Mouse (Mus musculus) midbrain, embryonic 14.5 days (tissue): ENCODE results near the gene Retsat. TPM values are rescaled to one million over a fixed set of nuclear protein-coding genes. Genes with fewer than 3 reads are reported as not detected.

Experiments
- ATAC-seq: fragments of 200-750 bp; cut with Nextera tagmentation; 2 replicates; pipeline ENCODE4 v1.8.0; 2017; ENCODE audit warnings: moderate number of reproducible peaks, moderate library complexity; ENCODE audit not compliant: low FRiP score, low TSS enrichment
- DNase-seq: peaks from one replicate; pipeline ENCODE4 v3.0.0-alpha.2; 2015
- H3K27ac ChIP-seq: fragments of 300-500 bp; sonication (generic); replicated peaks from 2 replicates; pipeline ENCODE4 v1.5.1; 2014; ENCODE audit warnings: mild to moderate bottlenecking, low read depth, low read length, moderate library complexity
- H3K27me3 ChIP-seq: fragments of 300-500 bp; sonication (generic); 2 replicates; pipeline ENCODE4 v1.6.1; 2014; ENCODE audit warnings: low read length, control low read depth, mixed read lengths; ENCODE audit not compliant: control insufficient read depth, insufficient read depth
- H3K36me3 ChIP-seq: fragments of 300-500 bp; sonication (generic); 2 replicates; pipeline ENCODE4 v1.6.1; 2014; ENCODE audit warnings: low read length, control low read depth; ENCODE audit not compliant: control insufficient read depth, insufficient read depth
- H3K4me1 ChIP-seq: fragments of 300-500 bp; sonication (generic); 2 replicates; pipeline ENCODE4 v1.6.1; 2014; ENCODE audit warnings: mild to moderate bottlenecking, antibody characterized with exemption, low read length, control low read depth; ENCODE audit not compliant: control insufficient read depth, insufficient read depth
- H3K4me2 ChIP-seq: fragments of 300-500 bp; sonication (generic); 2 replicates; pipeline ENCODE4 v1.6.1; 2014; ENCODE audit warnings: mild to moderate bottlenecking, low read length, moderate library complexity
- H3K4me3 ChIP-seq: fragments of 300-500 bp; sonication (generic); replicated peaks from 2 replicates; pipeline ENCODE4 v1.5.1; 2014; ENCODE audit warnings: low read depth, low read length
- H3K9ac ChIP-seq: fragments of 300-500 bp; sonication (generic); replicated peaks from 2 replicates; pipeline ENCODE4 v1.6.1; 2014; ENCODE audit warnings: mild to moderate bottlenecking, low read length, moderate library complexity
- H3K9me3 ChIP-seq: fragments of 300-500 bp; sonication (generic); 2 replicates; pipeline ENCODE4 v1.6.1; 2016; ENCODE audit warnings: low read length, control low read depth, mixed read lengths; ENCODE audit not compliant: control insufficient read depth
- WGBS: fragments of 180-500 bp; shearing (Covaris S2); extraction: QIAGEN DNeasy Blood & Tissue Kit; methylation state at CpG from one replicate; pipeline ENCODE4 v1.1.7; 2014; 5-methylcytosine and 5-hydroxymethylcytosine counted together
- polyA plus RNA-seq: library from polyadenylated mRNA; unstranded; fragments of >200 nt; fragmentation: Nextera tagmentation; extraction: Ambion mirVana; gene quantifications from 2 replicates; pipeline ENCODE4 v1.2.1, GENCODE M21; 2014

The Retsat gene
- polyA plus RNA-seq, 1 experiment from 2014 or later = 5.1 TPM

GRCm38 (mm10) chr6:72623661-72624402 lies 25.6 kb downstream of the Retsat start:
- no peak overlapping the region for H3K27ac ChIP-seq
- no peak overlapping the region for H3K4me3 ChIP-seq
- H3K9ac ChIP-seq = no peak overlapping the region
- H3K27me3 ChIP-seq = no peaks in the 10 kb centered on the region
- H3K4me2 ChIP-seq = no peak overlapping the region
- H3K4me1 ChIP-seq = no peaks in the 10 kb centered on the region
- no peak for DNase-seq
- WGBS = 89% methylated on average over 8 of the region's 8 CpGs
- no peak for ATAC-seq
- H3K9me3 ChIP-seq = no peaks in the 10 kb centered on the region
- no peaks in the 10 kb centered on the region for H3K36me3 ChIP-seq

GRCm38 (mm10) chr6:72626391-72626790 lies 28.1 kb downstream of the Retsat start:
- no peak for ATAC-seq
- DNase-seq = no peak
- Histone ChIP-seq H3K27ac (no peak overlapping the region), H3K9ac (no peak overlapping the region), H3K27me3 (no peaks in the 10 kb centered on the region), H3K4me3 (no peak overlapping the region), H3K4me1 (no peaks in the 10 kb centered on the region), H3K36me3 (no peaks in the 10 kb centered on the region), H3K4me2 (no peak overlapping the region), H3K9me3 (no peaks in the 10 kb centered on the region)
- WGBS = 90% methylated on average over 7 of the region's 7 CpGs

- WGBS = 89% methylated on average over 16 of the region's 16 CpGs
- H3K9me3 ChIP-seq = no peaks in the 10 kb centered on the region
- no peaks in the 10 kb centered on the region for H3K36me3 ChIP-seq
- DNase-seq (no peak), ATAC-seq (no peak)
- H3K9ac ChIP-seq = no peak overlapping the region
- H3K27ac ChIP-seq = no peak overlapping the region
- H3K27me3 ChIP-seq = no peaks in the 10 kb centered on the region
- H3K4me1 ChIP-seq = no peaks in the 10 kb centered on the region
- no peak overlapping the region for H3K4me2 ChIP-seq
- H3K4me3 ChIP-seq = no peak overlapping the region
Measured at GRCm38 (mm10) chr6:72627276-72627675, 29.0 kb downstream of the Retsat start.

GRCm38 (mm10) chr6:72630370-72630769 lies 32.1 kb downstream of the Retsat start:
- no peaks in the 10 kb centered on the region for H3K4me1 ChIP-seq
- H3K9me3 ChIP-seq = no peaks in the 10 kb centered on the region
- no peaks in the 10 kb centered on the region for H3K36me3 ChIP-seq
- no peaks in the 10 kb centered on the region for H3K27me3 ChIP-seq
- 100% methylated on average over 2 of the region's 2 CpGs for WGBS
- DNase-seq (no peak), ATAC-seq (no peak)
- no peak overlapping the region for H3K27ac ChIP-seq
- H3K4me3 ChIP-seq = no peak overlapping the region
- H3K4me2 ChIP-seq = no peak overlapping the region
- no peak overlapping the region for H3K9ac ChIP-seq

GRCm38 (mm10) chr6:72630961-72631360 lies 32.7 kb downstream of the Retsat start:
- Histone ChIP-seq H3K4me2 (no peak overlapping the region), H3K36me3 (no peaks in the 10 kb centered on the region), H3K4me3 (no peak overlapping the region), H3K27me3 (no peaks in the 10 kb centered on the region), H3K27ac (no peak overlapping the region), H3K4me1 (no peaks in the 10 kb centered on the region), H3K9ac (no peak overlapping the region), H3K9me3 (no peaks in the 10 kb centered on the region)
- 94% methylated on average over 14 of the region's 14 CpGs for WGBS
- DNase-seq (no peak), ATAC-seq (no peak)

GRCm38 (mm10) chr6:72631700-72632099 lies 33.4 kb downstream of the Retsat start:
- ATAC-seq (no peak), DNase-seq (no peak)
- no peak overlapping the region for H3K4me3 ChIP-seq
- no peaks in the 10 kb centered on the region for H3K27me3 ChIP-seq
- H3K9ac ChIP-seq = no peak overlapping the region
- H3K27ac ChIP-seq = no peak overlapping the region
- 79% methylated on average over 6 of the region's 6 CpGs for WGBS
- H3K4me1 ChIP-seq = no peaks in the 10 kb centered on the region
- no peaks in the 10 kb centered on the region for H3K36me3 ChIP-seq
- H3K9me3 ChIP-seq = no peaks in the 10 kb centered on the region
- H3K4me2 ChIP-seq = no peak overlapping the region

- no peak overlapping the region for H3K9ac ChIP-seq
- H3K36me3 ChIP-seq = no peaks in the 10 kb centered on the region
- H3K27me3 ChIP-seq = no peaks in the 10 kb centered on the region
- ATAC-seq (no peak), DNase-seq (no peak)
- no peak overlapping the region for H3K27ac ChIP-seq
- no peaks in the 10 kb centered on the region for H3K9me3 ChIP-seq
- H3K4me3 ChIP-seq = no peak overlapping the region
- H3K4me2 ChIP-seq = no peak overlapping the region
- 89% methylated on average over 10 of the region's 10 CpGs for WGBS
- H3K4me1 ChIP-seq = no peaks in the 10 kb centered on the region
Measured at GRCm38 (mm10) chr6:72634311-72634710, 36.0 kb downstream of the Retsat start.

- Histone ChIP-seq H3K9me3 (no peaks in the 10 kb centered on the region), H3K4me3 (no peak overlapping the region), H3K36me3 (no peaks in the 10 kb centered on the region), H3K27ac (no peak overlapping the region), H3K4me1 (no peaks in the 10 kb centered on the region), H3K9ac (no peak overlapping the region), H3K4me2 (no peak overlapping the region), H3K27me3 (no peaks in the 10 kb centered on the region)
- peak; percentile 86 for DNase-seq
- 58% methylated on average over 12 of the region's 12 CpGs for WGBS
- peak; percentile 37; the same call in 1 of the 2 replicates for ATAC-seq
Measured at GRCm38 (mm10) chr6:72635760-72636431, 37.6 kb downstream of the Retsat start.

GRCm38 (mm10) chr6:72636940-72637339 lies 38.7 kb downstream of the Retsat start:
- Histone ChIP-seq H3K9me3 (no peaks in the 10 kb centered on the region), H3K4me3 (no peak overlapping the region), H3K9ac (no peak overlapping the region), H3K4me1 (no peaks in the 10 kb centered on the region), H3K4me2 (no peak overlapping the region), H3K27me3 (no peaks in the 10 kb centered on the region), H3K27ac (no peak overlapping the region), H3K36me3 (no peaks in the 10 kb centered on the region)
- ATAC-seq (no peak), DNase-seq (peak; percentile 39)
- 84% methylated on average over 3 of the region's 3 CpGs for WGBS
